Mouse (Mus musculus): ENCODE results near the gene Mfsd4b5.
A peak's percentile ranks its signal among the peaks of the same experiment; 100 is the strongest.
"Not testable (repeated sequence)": the region's sequence is repeated elsewhere in the genome, so short reads cannot be mapped to it uniquely, and the experiment has no call there.

Gene Mfsd4b5

DNA sequence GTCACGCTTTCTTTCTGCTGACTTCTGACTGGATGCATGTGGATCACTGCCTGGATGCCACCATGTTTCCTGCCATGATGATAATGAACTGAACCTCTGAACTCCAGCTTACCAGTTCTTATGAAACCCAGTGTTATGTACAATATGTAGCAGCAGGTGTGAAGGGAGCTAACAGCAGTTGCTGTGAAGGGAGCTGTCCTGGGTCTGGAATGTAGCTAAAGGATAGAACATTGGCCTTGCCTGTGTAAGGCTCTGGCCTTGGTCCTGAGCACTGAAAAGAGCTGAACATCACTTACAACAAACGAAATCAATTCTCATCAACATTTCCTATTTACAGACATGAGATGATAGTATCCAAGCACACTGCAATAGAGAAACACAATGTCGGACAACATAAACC is 18.9 kb downstream of the Mfsd4b5 start:
- DNase-seq (ENCODE audit: low read depth, low spot score) = peak; percentile 36

- DNase-seq (ENCODE audit: low read depth, low spot score) = no peak
These were observed 24.5 kb downstream of the Mfsd4b5 start for GRCm38 (mm10) chr10:39961906-39962305.

DNA sequence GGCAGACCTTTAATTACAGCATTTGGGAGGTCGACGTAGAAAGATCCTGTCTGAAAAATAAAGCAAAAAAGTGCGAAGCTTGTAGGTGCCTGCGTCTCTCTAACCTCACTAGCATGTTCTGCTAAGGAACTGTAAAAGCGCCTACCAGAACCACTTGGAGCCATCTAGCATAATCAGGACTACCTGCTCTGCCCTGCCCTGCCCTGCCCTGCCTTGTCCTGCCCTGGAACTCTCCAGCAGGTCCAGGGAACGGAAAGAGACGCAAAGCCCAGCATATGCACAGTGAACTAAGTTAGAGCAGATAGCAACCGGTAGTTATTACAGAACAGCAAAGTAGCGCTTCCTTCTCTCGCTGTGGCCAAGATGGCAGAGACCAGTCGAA is 26.0 kb downstream of the Mfsd4b5 start:
- no peak for DNase-seq (ENCODE audit: low read depth, low spot score)

DNA sequence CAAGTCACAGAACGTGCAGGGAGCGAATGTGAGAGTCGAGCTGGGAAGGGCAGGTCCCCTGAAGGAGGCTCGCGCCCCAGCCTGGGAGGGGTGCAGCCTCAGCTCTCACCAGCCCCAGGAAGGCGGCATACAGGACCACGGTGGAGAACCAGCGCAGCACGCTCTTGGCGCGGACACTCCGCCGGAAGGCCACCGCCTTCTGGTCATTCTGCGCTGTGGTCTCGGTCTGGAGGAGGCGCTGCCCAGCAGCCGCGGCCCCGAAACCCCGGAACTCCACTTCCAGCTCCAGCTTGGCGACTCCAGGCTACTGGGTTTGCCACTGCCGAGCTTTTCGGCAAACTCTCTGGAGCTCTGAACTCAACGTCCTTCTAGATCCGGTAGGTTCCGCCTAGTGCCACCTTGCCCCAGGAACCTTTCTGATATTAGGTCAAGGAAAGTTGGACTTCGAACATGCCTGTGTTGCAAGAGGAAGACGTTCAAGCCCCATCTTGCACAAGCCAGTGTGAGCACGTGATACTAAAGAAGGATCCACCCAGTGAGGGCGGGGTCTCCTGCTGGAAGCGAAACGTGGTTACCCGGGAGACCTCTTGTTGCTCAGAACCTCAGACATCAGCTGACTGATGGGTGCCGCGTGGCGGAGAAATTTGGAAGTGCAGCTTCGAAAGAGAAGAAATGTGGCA is 26.5 kb downstream of the Mfsd4b5 start, which contains the start of gene Mfsd4b3:
Mfsd4b3 (minus strand) TSS at position 393 of the 680 bp plus-strand sequence.
- peak; percentile 96 for DNase-seq (ENCODE audit: low read depth, low spot score)

GRCm38 (mm10) chr10:39958266-39958665 is 28.2 kb downstream of the Mfsd4b5 start:
- DNase-seq (ENCODE audit: low read depth, low spot score) = no peak

DNA sequence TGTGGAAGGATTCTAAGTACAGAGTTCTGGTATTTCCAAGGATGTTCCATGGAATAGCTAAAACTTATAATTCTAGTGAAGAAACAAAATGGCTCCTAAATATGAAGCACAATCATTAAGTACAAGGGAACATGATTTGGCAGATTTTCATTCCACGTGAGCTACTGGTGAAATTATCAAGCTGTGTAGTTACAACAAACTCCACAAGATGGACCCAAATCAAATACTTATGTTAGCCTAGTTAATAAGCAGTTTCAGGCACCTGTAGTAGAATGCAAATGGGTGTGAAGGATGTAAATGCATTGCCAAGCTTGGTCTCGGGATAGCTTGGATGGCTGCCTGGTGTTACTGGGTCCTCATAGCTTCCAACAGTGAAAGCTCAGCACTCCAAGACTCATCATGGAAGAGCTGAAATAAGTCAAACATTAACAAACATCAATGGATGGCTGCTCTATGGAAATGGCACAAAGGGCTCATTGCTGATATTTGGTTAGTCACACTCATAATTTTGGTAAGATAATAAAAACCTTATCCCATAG is 30.0 kb downstream of the Mfsd4b5 start:
- no peak for DNase-seq (ENCODE audit: low read depth, low spot score)

- DNase-seq (ENCODE audit: low read depth, low spot score) = no peak
These were observed 31.3 kb downstream of the Mfsd4b5 start for GRCm38 (mm10) chr10:39955163-39955562.

GRCm38 (mm10) chr10:39949377-39949954 is 37.0 kb downstream of the Mfsd4b5 start:
- DNase-seq (ENCODE audit: low read depth, low spot score) = no peak

- not testable (repeated sequence) for DNase-seq (ENCODE audit: low read depth, low spot score)
These were observed 39.3 kb downstream of the Mfsd4b5 start for GRCm38 (mm10) chr10:39947195-39947594.

DNA sequence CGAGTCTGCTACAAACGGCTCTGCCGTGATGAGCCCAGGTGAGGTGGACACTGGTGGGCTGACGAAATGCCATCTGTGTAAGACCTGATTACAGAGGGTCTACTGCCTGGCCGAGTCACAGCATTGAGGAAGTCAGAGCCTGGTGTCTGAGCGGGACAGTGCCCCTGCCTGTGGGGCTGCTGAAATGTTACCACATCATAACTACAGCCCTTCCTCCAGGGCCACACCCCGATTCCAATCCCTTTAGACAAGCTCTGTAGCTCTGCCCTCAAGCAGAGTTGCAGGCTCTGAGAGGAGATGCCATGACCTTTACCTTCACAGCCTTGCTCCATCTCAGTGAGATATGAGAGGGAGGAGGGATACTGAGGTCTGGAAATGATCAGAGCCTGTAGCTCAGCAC is 49.9 kb downstream of the Mfsd4b5 start:
- no peak for DNase-seq (ENCODE audit: low read depth, low spot score)

GRCm38 (mm10) chr10:39926616-39927139 is 59.8 kb downstream of the Mfsd4b5 start, which contains the start of gene Mfsd4b2:
Gene Mfsd4b2, minus strand, starts transcription at chr10:39926923.
- peak; percentile 34 for DNase-seq (ENCODE audit: low read depth, low spot score)

DNA sequence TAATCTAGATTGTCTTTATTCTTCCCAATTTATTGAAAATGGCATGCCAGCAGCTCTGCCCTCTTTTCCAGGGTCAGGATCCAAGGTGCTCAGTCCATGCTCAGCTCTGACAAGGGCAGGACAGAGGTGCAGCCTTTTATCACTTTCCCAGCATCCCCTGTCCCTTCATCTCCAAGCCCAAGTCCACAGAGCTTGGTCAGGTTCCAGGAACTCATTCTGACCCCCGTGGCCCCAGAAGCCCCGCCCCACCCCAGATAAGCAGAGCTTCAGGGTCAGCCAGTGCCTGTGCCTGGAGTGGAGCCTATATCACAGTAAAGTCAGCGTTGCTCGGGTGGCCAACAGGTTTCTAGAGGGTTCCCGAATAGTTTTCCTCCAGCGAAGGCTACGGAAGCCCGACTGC is 61.9 kb downstream of the Mfsd4b5 start:
- not testable (repeated sequence) for DNase-seq (ENCODE audit: low read depth, low spot score)

DNA sequence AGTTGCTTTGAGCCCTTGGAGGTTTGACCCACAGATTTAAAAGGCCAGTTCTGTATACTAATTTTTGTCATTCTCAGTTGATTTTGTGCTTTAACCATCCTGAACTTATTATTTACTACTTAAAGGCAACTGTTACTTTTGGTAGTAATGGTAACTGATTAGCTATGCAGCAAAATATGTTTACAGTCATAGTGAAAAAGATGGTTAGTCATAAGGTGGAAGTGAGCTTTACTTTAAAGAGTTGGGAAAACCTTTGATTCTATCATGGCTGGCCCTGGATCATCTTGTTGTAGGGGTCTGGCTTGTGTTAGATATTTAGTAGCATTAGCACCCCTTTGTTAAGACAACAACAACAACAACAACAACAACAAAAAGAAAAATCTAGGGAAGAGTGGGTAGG is 73.8 kb downstream of the Mfsd4b5 start:
- DNase-seq (ENCODE audit: low read depth, low spot score) = no peak

GRCm38 (mm10) chr10:39908768-39909441 is 77.5 kb downstream of the Mfsd4b5 start:
- DNase-seq (ENCODE audit: low read depth, low spot score) = no peak

All from mesoderm, embryonic 11.5 days (tissue).